Mouse (Mus musculus): Measurements from ENCODE around the gene Mcpt1.
"Not testable (repeated sequence)": the region's sequence is repeated elsewhere in the genome, so short reads cannot be mapped to it uniquely, and the experiment has no call there.

The Mcpt1 gene

GRCm38 (mm10) chr14:56017671-56018070 lies at the start of gene Mcpt1:
Gene Mcpt1, plus strand, starts transcription at chr14:56017971.
- DNase-seq, result not testable (repeated sequence)

DNA sequence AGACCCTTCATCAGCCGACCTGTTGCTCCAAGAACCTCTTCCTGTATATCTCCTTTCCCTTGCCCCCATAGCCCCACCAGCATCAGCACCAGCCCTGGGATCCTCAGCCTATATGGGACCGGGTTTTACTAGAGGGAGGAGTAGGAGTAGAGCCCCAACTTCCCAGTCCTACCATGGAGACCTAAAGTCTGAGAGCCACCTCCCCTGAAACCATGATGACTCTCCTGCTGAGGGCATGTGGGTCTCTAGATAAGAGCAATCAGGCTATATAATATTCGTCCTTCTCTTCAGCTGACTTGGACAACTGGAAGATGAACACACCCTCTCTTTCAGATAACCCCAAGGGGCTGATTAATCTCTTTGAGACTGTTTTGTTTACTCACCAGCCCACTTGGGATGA lies 30.3 kb upstream of the Mcpt1 start:
- DNase-seq, result not testable (repeated sequence)

DNA sequence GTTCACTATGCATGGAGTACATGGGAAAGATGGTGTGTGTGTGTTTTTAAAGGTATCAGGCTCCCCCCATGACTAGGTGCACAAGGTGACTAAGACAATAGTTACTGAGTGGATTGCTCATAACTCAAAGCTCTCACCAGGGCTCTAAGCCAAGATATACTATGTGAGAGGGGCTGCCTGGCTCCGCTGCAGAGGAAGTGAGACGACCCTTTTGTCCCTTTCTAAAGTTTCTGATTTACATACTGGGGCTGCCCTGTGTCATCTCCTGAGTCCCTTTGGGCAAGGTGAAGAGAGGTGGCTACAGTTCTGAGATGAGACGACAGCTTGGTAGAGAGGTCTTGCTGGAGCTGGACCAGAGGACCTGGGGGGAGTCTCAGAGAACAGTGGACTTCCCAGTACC lies 4.6 kb upstream of the Mcpt1 start:
- DNase-seq, result no peak

DNA sequence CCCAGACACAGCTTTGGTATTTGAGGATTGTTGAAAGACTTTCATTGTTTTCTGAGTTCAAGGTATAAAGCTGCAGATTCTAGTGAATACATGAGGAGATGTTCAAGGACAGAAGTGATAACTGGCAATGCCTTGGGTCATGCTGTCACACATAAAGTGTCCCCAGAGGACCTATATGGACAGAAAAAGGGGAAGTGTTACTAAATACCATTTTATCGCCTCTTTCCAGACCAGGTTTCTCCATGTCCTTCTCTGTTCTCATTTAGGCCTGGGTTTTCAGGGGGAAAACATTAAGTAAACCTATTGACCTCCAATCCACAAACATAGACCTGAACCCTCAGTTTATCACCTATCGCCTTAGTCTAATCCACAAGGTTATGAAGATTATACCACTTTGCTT lies 3.8 kb upstream of the Mcpt1 start:
- no peak for DNase-seq

GRCm38 (mm10) chr14:56019446-56019845 lies 1.7 kb downstream of the Mcpt1 start:
- DNase-seq, result no peak

DNA sequence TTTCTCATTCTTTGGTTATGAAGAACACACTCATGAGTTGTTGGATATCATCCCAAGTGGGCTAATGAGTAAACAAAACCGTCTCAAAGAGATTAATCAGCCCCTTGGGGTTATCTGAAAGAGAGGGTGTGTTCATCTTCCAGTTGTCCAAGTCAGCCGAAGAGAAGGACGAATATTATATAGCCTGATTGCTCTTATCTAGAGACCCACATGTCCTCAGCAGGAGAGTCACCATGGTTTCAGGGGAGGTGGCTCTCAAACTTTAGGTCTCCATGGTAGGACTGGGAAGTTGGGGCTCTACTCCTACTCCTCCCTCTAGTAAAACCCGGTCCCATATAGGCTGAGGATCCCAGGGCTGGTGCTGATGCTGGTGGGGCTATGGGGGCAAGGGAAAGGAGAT lies 3.5 kb downstream of the Mcpt1 start:
- DNase-seq, result not testable (repeated sequence)

DNA sequence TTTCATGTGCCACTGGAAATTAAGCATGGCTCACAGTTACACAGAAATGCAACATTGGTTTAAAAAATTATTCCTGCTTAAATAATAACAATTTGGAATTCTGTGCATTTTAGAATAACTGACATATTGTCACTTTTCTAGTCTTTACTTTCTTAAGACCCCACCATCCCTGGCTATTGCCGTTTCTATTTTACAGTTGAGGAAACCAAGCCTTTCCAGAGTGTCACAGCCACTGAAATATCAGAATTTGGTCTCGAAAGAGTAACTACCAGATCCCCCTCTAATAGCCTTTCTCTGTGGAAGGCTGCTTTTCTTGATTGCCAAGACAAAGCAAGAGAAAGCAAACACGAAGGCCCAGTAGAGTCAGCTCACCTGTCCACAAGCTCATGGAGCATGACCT lies 12.6 kb downstream of the Mcpt1 start, which contains the start of gene Mcpt9:
Gene Mcpt9 (minus strand): TSS at position 101 of the 400 bp plus-strand sequence.
- not testable (repeated sequence) for DNase-seq

DNA sequence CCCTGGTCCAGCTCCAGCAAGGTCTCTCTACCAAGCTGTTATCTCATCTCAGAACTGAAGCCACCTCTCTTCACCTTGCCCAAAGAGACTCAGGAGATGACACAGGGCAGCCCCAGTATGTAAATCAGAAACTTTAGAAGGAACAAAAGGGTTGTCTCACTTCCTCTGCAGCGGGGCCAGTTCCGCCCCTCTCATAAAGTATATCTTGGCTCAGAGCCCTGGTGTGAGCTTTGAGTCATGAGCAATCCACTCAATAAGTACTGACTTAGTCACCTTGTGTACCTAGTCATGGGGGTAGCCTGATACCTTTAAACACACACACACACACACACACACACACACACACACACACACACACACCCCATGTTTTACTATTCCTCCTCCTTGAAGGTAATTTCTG lies 16.7 kb downstream of the Mcpt1 start:
- DNase-seq, result no peak

- not testable (repeated sequence) for DNase-seq
Measured at GRCm38 (mm10) chr14:56041792-56042191, 24.0 kb downstream of the Mcpt1 start, which contains the start of gene Mcpt2. Gene Mcpt2, plus strand, starts transcription at chr14:56042041.

- no peak for DNase-seq
Measured at GRCm38 (mm10) chr14:56055408-56055807, 37.6 kb downstream of the Mcpt1 start.

DNA sequence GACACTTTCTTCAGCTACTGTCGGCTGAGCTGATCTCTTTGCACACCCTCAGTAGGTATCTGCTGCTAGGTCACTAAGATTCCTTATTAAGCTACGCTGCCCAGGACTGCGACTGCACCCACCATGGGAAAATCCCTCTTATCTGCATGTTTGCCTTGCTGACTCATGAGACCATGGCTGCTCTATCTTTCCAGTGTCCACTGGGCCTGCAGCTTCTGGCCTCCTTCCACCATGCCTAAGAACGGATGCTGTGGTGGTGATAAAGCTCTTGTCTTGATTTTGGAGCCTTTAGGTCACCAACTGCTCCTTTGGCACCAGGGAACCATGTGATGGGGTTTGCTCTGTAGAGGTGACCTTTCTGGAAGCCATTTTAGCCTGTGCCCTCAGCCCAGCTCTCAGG lies 40.0 kb downstream of the Mcpt1 start:
- no peak for DNase-seq

DNA sequence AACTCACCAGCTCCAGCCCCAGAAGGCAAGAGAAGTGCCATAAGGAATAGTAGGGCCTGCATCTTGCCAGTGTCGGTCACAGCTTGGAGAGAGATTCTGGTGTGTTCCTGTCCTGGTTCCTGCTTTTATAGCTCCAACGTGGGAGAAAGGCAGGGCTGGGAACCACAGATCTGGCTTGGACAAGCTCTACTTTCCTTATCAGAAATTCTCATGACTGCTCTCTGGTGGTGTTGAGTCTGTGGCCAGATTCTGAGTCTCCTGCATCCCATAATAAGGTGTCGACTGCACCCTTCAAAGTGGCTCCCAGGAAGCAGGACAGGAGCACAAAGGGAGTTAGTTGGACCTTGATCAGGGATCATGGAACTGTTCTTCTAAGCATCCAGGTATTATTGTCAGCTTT lies 44.4 kb downstream of the Mcpt1 start, which contains the start of gene Mcpt4:
Gene Mcpt4 (minus strand): TSS at position 101 of the 400 bp plus-strand sequence.
- not testable (repeated sequence) for DNase-seq

All from kidney, postnatal 14 days (tissue).